Mouse (Mus musculus): ENCODE results near the gene Obscn.

Obscn gene

DNA sequence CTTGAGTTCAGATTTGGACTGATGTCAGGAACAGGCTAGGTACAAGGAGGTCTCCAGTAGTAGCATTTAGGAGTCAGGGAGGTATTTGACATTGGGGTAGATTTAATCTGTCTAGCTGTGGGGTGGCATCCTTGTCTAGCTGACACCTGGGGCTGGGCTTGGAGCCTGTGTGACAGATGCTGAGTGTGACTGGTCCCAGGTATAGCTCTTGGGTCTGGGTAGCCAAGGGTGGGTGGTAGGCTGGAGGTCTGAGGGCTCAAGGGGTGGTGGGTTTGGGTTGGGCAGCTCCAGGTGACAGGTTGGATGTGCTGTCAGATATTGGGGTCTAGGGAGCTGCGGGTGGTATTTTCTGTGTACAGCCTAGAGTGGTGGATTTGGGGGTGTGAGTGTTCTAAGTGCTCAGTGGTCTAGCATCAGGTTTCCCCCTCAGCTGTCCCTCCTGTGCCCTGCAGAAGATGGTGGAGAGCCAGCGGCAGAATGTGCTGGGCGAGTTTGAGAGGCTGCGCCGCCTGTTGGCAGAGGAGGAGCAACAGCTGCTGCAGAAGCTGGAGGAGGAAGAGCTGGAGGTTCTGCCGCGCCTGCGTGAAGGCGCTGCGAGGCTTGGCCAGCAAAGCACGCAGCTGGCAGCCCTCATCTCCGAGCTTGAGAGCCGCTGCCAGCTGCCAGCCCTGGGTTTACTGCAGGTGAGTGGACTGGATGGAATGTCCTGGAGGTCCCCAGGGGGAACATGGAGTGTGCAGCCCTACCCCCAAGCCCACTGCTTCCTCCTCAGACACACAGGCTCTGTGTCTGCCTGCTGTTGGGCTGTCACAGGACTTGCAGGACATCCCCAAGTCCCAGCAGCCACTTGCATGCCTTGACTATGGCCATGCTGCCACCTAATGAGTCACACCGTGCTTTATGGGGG is 154.4 kb downstream of the Obscn start:
- peak; percentile 76 to 82 for DNase-seq

DNA sequence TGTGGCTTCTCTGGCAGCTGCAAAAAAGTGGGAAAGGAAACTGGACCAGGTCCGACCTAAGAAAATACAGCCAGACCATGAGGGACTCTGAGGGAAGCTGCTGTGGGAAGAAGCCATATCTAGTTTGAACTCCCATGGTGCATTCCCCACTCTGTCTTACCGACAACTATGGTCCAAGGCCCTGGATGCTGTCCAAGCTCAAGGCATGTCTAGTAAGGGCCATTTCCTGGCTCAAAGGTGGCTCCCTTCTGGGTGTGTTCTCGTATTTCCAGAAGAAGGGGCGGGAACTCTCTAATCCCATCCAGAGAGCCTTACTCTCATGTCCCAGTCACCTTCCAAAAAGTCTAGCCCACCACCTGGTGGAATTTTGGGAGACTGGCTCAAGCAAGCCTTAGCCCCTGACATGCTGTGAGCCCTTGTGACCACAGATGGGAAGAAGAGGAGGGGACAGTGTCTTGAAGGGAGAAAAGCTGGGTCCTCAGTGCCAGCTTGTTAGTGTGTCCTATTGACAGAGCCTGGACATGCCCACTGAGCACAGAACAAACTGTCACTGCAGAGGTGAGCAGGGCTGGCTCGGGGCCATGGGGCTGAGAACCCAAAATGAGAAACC is 155.7 kb downstream of the Obscn start:
- DNase-seq, result no peak

DNA sequence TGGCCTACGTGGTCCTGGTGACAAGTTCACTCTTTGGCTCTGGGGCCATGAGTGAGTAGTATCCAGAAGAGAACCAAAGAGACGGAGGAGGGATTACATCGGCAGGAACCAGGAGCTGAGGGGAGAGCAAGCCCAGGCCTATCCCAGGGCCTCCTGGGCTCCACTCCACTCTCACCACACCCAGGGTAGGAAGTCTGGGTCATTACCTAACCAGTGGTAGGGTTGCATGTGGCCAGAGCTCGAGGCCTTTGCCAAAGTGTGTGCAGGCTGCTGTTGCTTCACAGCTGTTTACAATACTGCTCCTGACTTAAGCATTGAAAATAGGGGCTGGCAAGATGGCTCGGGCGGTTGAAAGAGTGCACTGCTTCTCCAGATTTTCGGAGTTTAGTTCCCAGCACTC is 156.5 kb downstream of the Obscn start:
- no peak for DNase-seq

DNA sequence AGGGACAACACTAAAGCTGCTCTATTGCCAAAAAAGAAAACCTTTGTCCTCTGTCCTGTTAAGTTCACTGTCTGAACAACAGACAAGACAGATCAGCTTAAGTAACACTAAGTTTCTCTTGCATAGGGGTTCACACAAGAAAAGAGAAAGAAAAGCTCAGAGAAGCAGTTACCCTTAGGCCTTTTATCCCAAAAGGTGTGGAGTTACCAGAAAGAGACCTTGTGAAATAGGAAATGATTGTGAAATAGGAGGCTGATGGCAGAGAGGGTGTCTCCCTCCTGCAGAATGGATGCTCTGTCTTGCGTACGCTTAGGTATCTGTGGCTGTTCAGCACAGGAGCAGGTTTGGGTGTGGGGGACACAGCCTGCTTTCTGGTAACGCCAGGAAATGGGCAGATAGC is 157.0 kb downstream of the Obscn start:
- no peak for DNase-seq

DNA sequence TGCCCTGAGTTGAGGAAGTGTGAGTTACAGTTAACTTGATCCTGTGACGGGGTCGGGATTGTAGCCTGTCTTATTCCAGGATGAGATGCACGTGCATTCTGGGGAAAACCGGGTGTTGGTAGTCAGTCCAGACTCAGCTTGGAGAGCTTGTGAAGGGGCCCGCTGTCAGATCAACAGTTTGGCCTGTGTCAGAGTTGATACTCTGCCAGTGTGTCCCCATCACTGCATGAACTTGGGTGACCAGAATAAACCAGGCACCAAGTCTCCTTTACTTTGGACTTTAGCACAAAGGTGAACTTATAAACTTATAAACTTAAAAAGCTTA is 157.5 kb downstream of the Obscn start:
- DNase-seq, result no peak

DNA sequence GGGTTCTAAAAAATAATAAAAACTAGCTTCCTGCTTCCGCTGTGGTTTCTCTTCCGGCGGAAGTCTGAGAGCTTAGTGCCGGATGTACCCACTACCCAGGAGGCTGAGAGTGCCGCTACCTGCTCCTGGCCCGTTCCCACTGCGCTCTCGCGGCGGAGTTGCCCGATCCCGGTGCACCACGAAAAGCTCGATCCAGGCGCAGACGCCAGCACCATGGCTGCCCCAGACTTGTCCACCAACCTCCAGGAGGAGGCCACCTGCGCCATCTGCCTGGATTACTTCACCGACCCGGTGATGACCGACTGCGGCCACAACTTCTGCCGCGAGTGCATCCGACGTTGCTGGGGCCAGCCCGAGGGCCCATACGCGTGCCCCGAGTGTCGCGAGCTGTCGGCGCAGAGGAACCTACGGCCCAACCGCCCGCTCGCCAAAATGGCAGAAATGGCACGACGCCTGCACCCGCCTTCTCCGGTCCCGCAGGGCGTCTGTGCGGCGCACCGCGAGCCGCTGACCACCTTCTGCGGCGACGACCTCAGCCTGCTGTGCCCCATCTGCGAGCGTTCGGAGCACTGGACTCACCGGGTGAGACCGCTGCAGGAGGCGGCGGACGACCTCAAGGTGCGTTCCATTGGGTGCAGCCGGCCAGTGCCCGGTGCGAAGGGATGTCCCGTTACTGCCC is 158.0 kb downstream of the Obscn start, which contains the start of gene Trim11:
Gene Trim11 (plus strand): TSS at position 67 of the 679 bp plus-strand sequence.
- DNase-seq, result peak; percentile 67 to 71

DNA sequence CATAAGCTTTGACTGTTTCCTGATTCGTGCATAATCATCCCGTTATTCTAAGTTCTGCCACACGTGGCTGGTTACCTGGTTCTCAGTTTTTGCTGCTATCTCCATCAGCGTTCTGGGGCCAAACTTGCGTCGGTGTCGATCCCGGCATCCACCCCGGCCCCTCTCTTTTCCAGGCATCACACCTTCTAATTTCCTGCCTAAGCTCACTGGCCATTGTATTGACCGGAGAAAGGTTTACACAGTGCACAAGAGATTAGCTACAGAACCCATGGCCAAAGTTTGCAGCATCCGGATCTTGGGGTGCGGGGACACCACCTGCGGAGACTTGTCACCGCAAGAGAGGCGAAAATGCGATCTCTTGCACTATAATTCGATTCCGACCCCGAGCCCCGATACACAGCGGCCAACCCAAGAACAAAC is 158.6 kb downstream of the Obscn start:
- no peak for DNase-seq

DNA sequence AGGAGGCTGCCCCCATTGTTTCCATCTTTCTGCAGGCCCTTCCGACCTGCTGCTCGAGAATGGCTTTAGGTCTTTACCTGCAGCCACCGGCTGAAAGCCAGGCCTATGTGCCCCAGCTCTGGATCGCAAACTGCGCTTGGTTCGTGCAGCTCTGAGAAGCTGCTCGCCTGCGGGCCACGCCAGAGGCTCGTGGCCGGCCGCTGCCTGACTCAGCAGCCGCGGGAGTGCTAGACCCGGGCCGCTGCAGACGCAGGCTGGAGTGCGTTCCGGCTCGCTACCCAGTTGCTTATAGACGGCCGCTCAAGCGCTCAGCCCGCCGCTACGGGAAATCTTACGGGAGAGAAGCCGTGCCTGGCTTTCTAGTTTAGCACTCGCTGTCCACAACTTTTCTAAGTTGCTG is 159.1 kb downstream of the Obscn start:
- DNase-seq, result no peak

DNA sequence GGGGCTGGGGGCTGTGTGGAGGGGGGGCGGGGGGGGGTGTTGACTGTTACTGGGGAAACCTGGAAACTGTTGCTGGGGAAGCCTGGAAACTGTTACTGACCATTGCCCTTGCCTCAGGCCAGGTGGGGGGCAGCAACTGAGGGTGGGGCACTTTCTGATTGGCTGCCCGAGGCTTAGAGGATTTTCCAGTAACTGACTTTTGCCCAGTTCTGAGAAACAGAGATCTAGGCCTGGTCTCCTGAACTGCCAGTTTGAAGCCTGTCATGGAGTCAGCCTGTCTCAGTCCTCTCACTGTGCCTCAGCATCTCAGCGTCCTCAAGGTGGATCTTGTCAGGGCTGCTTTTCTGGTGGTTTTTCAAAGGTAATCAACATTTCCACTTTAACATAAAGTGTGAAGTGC is 161.8 kb downstream of the Obscn start:
- DNase-seq, result no peak

DNA sequence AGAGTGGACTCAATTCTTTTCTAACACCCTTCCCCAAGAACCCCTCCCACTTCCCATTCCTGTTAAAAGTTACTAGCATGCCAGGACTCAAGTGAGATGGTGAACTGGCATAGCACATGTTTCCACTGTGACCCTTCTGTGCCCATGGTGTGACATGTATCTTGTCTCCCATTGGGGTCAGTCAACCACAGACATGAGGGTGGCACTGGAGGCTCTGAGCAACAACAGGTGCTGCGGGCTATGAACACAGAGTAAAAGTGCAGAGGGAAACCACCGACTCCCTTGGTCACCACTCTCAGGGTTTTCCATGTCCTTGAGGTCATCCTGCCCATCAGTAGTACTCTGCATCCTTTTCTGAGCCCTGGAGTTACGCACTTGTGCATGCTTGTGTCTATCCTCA is 164.4 kb downstream of the Obscn start:
- no peak for DNase-seq

DNA sequence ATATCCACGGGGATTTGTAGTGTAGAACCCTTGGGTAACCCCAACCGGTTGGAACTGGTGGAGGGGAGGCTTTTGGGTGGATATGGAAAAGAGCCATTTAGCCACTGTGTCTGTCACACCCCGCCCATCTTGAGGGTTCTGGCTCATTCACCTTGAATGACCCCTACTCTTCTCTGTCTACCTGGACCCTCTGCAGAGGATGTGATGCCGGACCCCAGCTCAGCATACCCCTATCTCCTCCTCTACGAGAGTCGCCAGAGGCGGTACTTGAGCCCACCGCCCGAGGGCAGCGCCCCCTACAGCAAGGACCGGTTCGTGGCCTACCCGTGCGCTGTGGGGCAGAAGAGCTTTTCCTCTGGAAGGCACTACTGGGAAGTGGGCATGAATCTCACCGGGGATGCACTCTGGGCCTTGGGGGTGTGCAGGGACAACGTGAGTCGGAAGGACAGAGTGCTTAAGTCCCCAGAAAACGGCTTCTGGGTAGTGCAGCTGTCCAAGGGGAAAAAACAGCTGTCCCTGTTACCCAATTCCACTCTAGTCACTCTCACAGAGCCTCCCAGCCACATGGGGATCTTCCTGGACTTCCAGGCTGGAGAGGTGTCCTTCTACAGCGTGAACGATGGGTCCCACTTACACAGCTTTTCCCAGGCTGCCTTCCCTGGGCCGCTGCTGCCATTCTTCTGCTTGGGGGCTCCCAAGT is 165.2 kb downstream of the Obscn start:
- DNase-seq, result no peak

DNA sequence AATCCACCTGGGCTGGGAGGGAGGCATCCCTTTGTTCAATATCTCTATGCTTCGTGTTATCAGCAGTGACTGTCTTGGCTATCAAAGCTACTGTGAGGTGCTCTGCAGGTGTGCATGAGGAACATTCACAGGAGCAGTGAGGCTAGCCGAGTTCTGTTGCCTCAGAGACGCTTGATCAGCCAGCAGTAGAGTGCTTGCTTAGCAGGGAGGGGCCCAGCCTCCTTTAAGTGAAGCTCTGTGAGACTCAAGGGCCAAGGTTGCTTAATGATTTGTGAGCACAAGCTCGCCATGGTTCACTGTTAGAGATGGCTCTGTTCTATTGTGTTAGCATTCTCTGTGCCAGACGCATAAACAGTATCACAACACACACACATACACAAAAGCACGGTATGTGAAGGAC is 166.5 kb downstream of the Obscn start:
- no peak for DNase-seq

DNA sequence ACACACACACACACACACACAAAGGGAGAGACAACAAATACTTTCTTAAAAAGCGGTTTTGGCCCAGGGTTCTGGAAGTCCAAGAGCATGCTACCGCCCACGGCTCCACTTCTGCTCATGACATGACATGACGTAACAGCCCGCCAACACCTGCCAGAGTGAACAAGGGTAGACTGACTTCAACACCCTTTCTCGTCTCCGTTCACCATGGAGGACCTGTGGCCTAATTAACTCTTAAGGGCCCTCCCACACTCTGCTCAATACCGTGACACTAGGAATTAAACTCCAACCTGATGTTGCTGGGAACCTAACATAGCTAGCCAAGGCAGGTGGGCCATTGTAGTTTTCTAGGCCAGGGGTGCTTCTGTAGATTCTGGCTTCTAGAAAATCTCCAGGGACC is 167.2 kb downstream of the Obscn start:
- DNase-seq, result no peak

DNA sequence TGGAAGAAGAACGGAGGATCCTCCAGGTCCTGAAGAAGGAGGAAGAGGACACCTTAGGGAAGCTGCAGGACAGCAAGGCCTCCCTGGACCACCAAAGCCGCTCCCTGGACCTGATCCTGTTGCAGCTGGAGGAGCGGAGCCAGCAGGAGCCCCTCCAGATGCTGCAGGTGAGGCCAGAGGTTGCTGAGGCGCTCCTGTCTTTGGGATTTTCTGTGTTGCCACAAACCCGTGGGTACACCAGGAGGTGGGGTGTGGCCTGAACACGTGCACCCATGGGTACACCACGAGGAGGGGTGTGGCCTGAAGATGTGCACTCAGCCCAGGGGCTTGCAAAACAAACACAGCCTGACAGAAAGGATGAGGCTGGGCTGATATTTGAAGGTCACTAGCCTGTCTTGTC is 167.7 kb downstream of the Obscn start:
- no peak for DNase-seq

DNA sequence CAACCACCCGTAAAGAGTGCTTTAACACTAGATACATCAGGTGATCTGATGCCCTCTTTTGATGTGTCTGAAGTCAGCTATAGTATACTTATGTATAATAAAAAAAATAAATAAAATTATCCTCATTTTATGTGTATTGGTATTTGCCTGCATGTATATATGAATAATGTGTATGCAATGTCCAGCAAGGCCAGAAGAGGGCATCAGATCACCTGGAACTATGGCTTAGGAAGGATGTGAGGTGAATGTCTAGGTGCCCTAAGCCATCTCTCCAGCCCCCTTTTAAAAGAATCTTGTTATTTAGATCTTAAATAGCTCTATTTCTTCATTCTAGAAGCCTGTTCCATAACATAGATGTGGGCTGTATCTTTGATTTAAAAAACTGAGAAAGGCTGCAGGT is 168.9 kb downstream of the Obscn start:
- no peak for DNase-seq

DNA sequence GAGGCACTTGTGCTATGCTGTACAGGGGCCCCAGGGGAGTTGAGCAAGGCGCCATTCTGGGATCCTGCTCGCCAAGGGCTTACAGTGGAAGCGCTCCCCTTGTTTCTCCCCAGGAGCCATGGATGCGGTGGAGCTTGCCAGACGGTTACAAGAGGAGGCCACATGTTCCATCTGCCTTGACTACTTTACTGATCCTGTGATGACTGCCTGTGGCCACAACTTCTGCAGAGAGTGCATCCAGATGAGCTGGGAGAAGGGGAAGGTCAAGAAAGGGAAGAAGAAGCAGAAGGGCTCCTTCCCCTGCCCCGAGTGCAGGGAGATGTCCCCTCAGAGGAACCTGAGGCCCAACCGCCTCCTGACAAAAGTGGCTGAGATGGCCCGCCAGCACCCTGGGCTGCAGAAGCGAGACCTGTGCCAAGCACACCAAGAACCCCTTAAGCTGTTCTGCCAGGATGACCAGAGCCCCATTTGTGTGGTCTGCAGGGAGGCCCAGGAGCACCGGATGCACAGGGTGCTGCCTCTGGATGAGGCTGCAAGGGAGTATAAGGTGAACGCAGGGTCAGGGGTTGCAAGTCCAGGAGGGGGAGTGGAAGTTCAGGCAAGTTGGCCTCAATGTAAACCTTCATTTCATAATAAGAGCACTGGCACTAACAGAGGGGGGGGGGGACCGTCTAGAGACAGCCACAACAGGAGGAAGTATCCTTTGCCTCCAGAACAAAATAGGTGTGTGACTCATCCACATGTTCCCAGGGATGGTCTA is 171.0 kb downstream of the Obscn start:
- DNase-seq, result no peak

DNA sequence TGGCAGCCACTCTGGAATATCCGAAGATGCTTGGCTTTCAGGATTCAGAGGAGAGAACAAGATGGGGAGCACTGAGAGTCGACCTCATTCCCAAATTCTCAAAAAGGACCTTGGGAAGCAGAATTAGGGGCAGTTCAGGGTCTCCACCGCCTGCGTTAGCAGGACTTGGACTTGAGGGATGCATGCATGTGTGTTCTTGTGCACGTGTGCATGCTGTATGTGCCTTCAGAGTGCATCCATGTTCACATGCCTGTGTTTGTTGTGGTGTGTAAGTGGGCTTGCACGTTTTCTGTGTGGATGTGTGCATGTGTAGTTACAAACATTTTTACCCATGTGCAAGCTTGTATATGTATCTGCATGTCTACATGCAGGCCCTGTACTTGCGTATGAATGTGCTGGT is 172.0 kb downstream of the Obscn start:
- DNase-seq, result no peak

DNA sequence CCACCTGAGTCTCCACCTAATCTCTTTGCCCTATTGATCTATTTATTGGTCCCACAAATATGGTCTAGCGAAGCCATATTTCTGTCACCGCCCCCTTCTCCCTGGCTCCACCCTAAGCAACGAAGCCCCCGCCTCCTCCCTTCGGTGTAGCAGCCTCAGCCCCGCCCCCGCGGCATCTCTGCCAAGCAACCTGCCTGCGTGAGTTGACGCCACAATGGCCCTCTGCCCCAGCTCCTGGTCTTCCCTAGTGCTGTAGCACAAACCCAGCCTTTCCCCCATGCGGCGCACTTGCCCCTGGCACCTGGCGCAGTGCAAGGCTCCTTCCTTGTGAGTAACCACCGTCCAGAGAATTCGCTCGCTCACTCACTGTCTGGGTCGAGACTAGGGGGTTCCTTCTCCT is 172.7 kb downstream of the Obscn start:
- DNase-seq, result no peak

DNA sequence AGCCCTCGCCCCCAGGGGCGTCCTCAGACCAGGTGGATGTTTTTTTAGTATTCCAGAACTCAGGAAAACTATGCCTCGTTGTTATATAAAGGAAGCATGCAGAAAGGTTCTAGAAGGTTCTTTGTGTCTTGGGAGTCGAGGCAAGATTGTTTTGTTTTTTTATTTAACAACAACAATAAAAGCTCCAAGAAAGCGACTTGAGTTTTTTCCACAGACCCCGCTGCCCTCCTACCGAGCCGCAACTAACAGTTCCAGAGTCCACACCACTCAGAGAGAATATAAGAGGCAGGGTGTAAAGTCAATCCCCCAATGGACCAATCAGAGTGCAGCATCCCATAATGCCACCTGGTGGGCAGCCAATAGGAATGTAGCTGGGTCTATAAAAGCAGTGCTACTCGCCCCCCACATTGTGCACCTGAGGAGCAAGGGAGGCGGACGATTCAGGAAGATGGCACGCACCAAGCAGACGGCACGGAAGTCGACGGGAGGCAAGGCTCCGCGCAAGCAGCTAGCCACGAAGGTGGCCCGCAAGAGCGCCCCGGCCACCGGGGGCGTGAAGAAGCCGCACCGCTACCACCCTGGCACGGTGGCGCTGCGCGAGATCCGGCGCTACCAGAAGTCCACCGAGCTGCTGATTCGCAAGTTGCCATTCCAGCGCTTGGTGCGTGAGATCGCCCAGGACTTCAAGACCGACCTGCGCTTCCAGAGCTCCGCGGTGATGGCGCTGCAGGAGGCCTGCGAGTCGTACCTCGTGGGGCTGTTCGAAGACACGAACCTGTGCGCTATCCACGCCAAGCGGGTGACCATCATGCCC is 174.6 kb downstream of the Obscn start:
- no peak for DNase-seq

DNA sequence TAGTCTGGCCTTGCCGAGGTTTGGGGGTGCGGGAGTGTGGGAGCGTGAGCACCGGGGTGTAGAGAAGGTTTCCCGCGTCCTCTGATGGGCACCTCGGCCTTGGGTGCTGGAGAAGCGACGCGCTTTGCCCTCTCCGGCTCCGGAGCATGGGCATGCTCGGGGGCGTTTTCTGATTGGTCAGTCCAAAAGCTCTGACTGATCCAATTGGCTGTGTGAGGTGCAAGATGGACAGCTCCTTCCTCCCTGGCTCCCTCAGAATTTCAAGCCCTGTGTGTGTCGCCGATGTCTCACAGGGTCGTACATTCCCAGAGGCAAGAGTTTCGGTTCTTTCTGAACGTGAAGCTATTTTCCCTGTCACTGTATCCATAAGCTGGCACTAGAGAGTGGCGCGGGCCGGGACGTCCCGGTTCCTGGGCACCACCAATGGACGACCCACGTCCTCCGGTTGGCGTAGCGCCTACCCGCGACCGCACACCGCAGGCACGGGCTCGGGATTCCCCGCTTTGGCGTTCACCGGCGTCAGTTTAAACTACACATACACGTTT is 176.2 kb downstream of the Obscn start:
- peak in 1 of 2 experiments; percentile 70 for DNase-seq

DNA sequence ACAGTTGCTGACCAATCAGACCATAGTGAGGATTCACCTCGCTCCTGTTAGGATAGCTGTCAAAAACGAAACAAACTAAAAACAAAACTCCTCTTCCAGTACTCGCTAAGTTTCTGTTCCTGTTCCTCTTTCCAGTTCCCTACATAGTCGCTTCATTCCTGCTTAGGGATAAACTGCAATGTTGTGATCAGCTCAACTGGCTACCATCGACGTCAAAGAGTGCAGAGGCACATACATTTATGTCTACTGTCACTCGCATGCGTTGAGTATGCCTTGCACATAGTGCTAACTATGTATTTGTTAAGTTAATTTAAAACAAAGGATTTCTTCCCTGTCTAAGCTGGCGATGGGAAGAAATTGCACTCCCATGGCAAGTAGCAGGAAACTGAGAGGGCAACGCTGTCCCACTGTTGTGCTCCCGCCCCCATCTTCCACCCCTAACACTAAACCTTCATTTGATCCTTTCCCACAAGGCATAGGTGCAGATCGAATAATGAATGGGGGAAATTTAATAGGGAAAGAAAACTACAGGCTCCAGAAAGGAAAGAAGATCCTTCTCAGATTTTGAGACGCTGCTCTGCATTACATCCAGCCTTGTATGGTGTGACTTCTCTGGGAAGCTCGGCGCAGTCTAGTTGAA is 176.9 kb downstream of the Obscn start:
- DNase-seq, result no peak
